Mouse (Mus musculus) G1E (cell line): ENCODE data around the gene Ccdc13.

Source experiments
- CTCF ChIP-seq: IDR thresholded peaks from 2 replicates; pipeline ENCODE4 v1.5.1; 2012; ENCODE audit warnings: low read depth, low read length, inconsistent platforms, mixed read lengths
- GATA1 ChIP-seq: IDR thresholded peaks from 2 replicates; pipeline ENCODE4 v1.6.1; 2012; ENCODE audit warnings: borderline replicate concordance, low read length, inconsistent platforms, mixed read lengths
- POLR2AphosphoS5 ChIP-seq: IDR thresholded peaks from 2 replicates; pipeline ENCODE4 v1.6.1; 2012; ENCODE audit warnings: low read depth, low read length, inconsistent platforms; ENCODE audit not compliant: insufficient replicate concordance
- TAL1 ChIP-seq: conservative IDR thresholded peaks from 2 replicates; pipeline ENCODE4 v1.6.1; 2012; ENCODE audit warnings: low read depth, low read length, inconsistent platforms, mixed read lengths

- TF ChIP-seq CTCF (no peak), GATA1 (no peak), TAL1 (no peak), POLR2AphosphoS5 (no peak)
Observed at GRCm38 (mm10) chr9:121802747-121803146, 36.5 kb downstream of the Ccdc13 start.
